ENCODE assay signal across 9 mouse cellular contexts in genomic region chr5:140082204-140082812, GRCm38 (mm10).
DNase-seq lines count a peak whose midpoint lies in the region; ATAC-seq and TF ChIP-seq lines count a peak whose summit lies in the region.
"Had no signal": no experiment of that assay in that cellular context is flagged by ENCODE, and none has a peak within 500 bp of the region (broad histone marks: within the 10 kb centered on the region; RNA-seq: fewer than 3 reads in every experiment).

No protein-coding gene starts in this region.

- in situ Hi-C loops in Patski (cut with MboI; ENCODE audit: low pct_unique_long_range_greater_than_20kb): no loop called here

- no peak for TF ChIP-seq CTCF in Patski (IDR thresholded peaks at IDR 0.05)

- H3K4me3 ChIP-seq in embryonic facial prominence, embryonic 13.5 days: no peak overlapping the region
- H3K4me3 ChIP-seq in limb, embryonic 10.5 days: no peak overlapping the region

- no peak overlapping the region for H3K9ac ChIP-seq in embryonic facial prominence, embryonic 13.5 days
- H3K9ac ChIP-seq: liver, postnatal 0 days had no signal

- peaks cover 25% of the 10 kb centered on the region for H3K4me1 ChIP-seq in embryonic facial prominence, embryonic 13.5 days
- H3K4me1 ChIP-seq in limb, embryonic 10.5 days: peaks cover 44% of the 10 kb centered on the region

- 34% methylated on average over 11 of the region's 11 CpGs for WGBS in embryonic facial prominence, embryonic 13.5 days
- WGBS in limb, embryonic 10.5 days: 40% methylated on average over 11 of the region's 11 CpGs

- peak overlapping the region; percentile 51; the same call in 1 of the 2 replicates for H3K27ac ChIP-seq in embryonic facial prominence, embryonic 13.5 days
- peak overlapping the region; percentile 63 for H3K27ac ChIP-seq in limb, embryonic 10.5 days

- CTCF ChIA-PET in Patski (lab: Charles Lee): interaction anchor here (0.9 to 1.5 kb wide), 2 partner anchors 11 to 27 kb away, joined by 3 read pairs; no protein-coding TSS in a partner anchor

- ATAC-seq in Patski: peak; percentile 55
- 0 out of 2 replicates have a peak, but pooled peaks have one; percentile 30 for ATAC-seq in embryonic facial prominence, embryonic 13.5 days (ENCODE audit: insufficient number of reproducible peaks, insufficient read depth, low FRiP score, low TSS enrichment, low read depth)
- ATAC-seq: liver, postnatal 0 days had no signal

- POLR2A ChIA-PET in Patski (lab: Charles Lee): no interaction called here

- peak; percentile 34 for DNase-seq in layer of hippocampus, adult 9-11 months
- DNase-seq in layer of hippocampus, adult 11-12 months (ENCODE audit: low spot score): no peak
- no peak for DNase-seq in Patski (ENCODE audit: low read depth, low spot score)
- DNase-seq in limb, embryonic 10.5 days (ENCODE audit: low spot score): no peak
- DNase-seq in cerebellum, postnatal 25 days: no peak
- no peak for DNase-seq in thymus, postnatal 10 days (ENCODE audit: low spot score in 2 of 2)
- DNase-seq in adrenal gland, adult 18-20 months (ENCODE audit: low spot score in 2 of 2): no peak
- DNase-seq: liver, postnatal 0 days had no signal

- H3K27me3 ChIP-seq in Patski: no peaks in the 10 kb centered on the region
- H3K27me3 ChIP-seq in embryonic facial prominence, embryonic 13.5 days: no peaks in the 10 kb centered on the region
- H3K27me3 ChIP-seq in limb, embryonic 10.5 days (ENCODE audit: low read depth, poor library complexity, severe bottlenecking): no peaks in the 10 kb centered on the region

- no peaks in the 10 kb centered on the region for H3K9me3 ChIP-seq in embryonic facial prominence, embryonic 13.5 days
- no peaks in the 10 kb centered on the region for H3K9me3 ChIP-seq in limb, embryonic 10.5 days (replicated peaks)

- no peak overlapping the region for H3K4me2 ChIP-seq in embryonic facial prominence, embryonic 13.5 days

- peaks cover 41% of the 10 kb centered on the region for H3K36me3 ChIP-seq in embryonic facial prominence, embryonic 13.5 days
- peaks cover 64% of the 10 kb centered on the region for H3K36me3 ChIP-seq in limb, embryonic 10.5 days
